ENCODE assay signal across 17 mouse cellular contexts in genomic region chr9:37133495-37133894, GRCm38 (mm10). TPM values are rescaled to one million over a fixed set of nuclear protein-coding genes. Genes with fewer than 3 reads are reported as not detected.
DNase-seq lines count a peak whose midpoint lies in the region; ATAC-seq and TF ChIP-seq lines count a peak whose summit lies in the region.
"Had no signal": no experiment of that assay in that cellular context is flagged by ENCODE, and none has a peak within 500 bp of the region (broad histone marks: within the 10 kb centered on the region; RNA-seq: fewer than 3 reads in every experiment).

No protein-coding gene starts in this region.

- WGBS in liver, postnatal 0 days (ENCODE audit: insufficient replicate concordance), result 66% methylated on average over 7 of the region's 7 CpGs
- WGBS in liver, embryonic 11.5 days, result 75% methylated on average over 7 of the region's 7 CpGs
- 88% methylated on average over 7 of the region's 7 CpGs for WGBS in midbrain, embryonic 11.5 days
- 87% methylated on average over 7 of the region's 7 CpGs for WGBS in midbrain, embryonic 15.5 days
- WGBS in midbrain, postnatal 0 days, result 90% methylated on average over 7 of the region's 7 CpGs

- no peaks in the 10 kb centered on the region for H3K36me3 ChIP-seq in liver, postnatal 0 days (replicated peaks; ENCODE audit: insufficient read depth, low read length)
- no peaks in the 10 kb centered on the region for H3K36me3 ChIP-seq in liver, embryonic 11.5 days (ENCODE audit: control insufficient read depth, insufficient read depth, low read length)
- H3K36me3 ChIP-seq in midbrain, embryonic 11.5 days (ENCODE audit: control insufficient read depth, insufficient read depth, low read length), result peaks cover 3% of the 10 kb centered on the region; the same call in 1 of the 2 replicates
- H3K36me3 ChIP-seq in midbrain, embryonic 15.5 days (replicated peaks), result no peaks in the 10 kb centered on the region
- H3K36me3 ChIP-seq in midbrain, postnatal 0 days (ENCODE audit: insufficient read depth, low read length), result no peaks in the 10 kb centered on the region
- H3K36me3 ChIP-seq: forebrain, embryonic 15.5 days; heart, embryonic 12.5 days had no signal

- no peaks in the 10 kb centered on the region for H3K4me1 ChIP-seq in liver, postnatal 0 days (ENCODE audit: insufficient read depth)
- no peaks in the 10 kb centered on the region for H3K4me1 ChIP-seq in liver, embryonic 11.5 days (replicated peaks; ENCODE audit: control insufficient read depth, insufficient read depth, low read length)
- no peaks in the 10 kb centered on the region for H3K4me1 ChIP-seq in midbrain, embryonic 11.5 days (ENCODE audit: control insufficient read depth, insufficient read depth, low read length)
- peaks cover 9% of the 10 kb centered on the region; the same call in 1 of the 2 replicates for H3K4me1 ChIP-seq in midbrain, embryonic 15.5 days
- H3K4me1 ChIP-seq in midbrain, postnatal 0 days (ENCODE audit: insufficient read depth, low read length), result no peaks in the 10 kb centered on the region; the same call in 1 of the 2 replicates

- peak; percentile 15; the same call in 1 of the 2 replicates for ATAC-seq in liver, postnatal 0 days
- no peak for ATAC-seq in liver, embryonic 11.5 days (replicated peaks; ENCODE audit: low FRiP score)
- 0 out of 2 replicates have a peak, but pooled peaks have one; percentile 30 for ATAC-seq in midbrain, embryonic 11.5 days (ENCODE audit: low FRiP score)
- ATAC-seq in midbrain, embryonic 15.5 days (replicated peaks), result no peak
- peak; percentile 74 for ATAC-seq in granulocyte monocyte progenitor cell, adult 5-6 weeks (replicated peaks; ENCODE audit: poor library complexity, severe bottlenecking)
- no peak for ATAC-seq in midbrain, postnatal 0 days (ENCODE audit: low FRiP score)
- ATAC-seq: forebrain, embryonic 15.5 days had no signal

- no peak for TF ChIP-seq EP300 in liver, postnatal 0 days (IDR thresholded peaks at IDR 0.05; ENCODE audit: low read depth)

- no peak for TF ChIP-seq CTCF in liver, postnatal 0 days (IDR thresholded peaks at IDR 0.05; ENCODE audit: low read depth)
- TF ChIP-seq CTCF in midbrain, postnatal 0 days (IDR thresholded peaks at IDR 0.05), result no peak

- H3K9ac ChIP-seq in liver, postnatal 0 days (replicated peaks), result no peak overlapping the region
- no peak overlapping the region for H3K9ac ChIP-seq in liver, embryonic 11.5 days (ENCODE audit: low read depth, low read length)
- H3K9ac ChIP-seq in midbrain, embryonic 11.5 days (ENCODE audit: low read length), result no peak overlapping the region
- H3K9ac ChIP-seq in midbrain, embryonic 15.5 days, result no peak overlapping the region
- H3K9ac ChIP-seq in midbrain, postnatal 0 days (replicated peaks; ENCODE audit: low read length, poor library complexity, severe bottlenecking), result no peak overlapping the region
- H3K9ac ChIP-seq: forebrain, embryonic 15.5 days; heart, embryonic 12.5 days; hindbrain, embryonic 14.5 days had no signal

- no peak overlapping the region for H3K4me3 ChIP-seq in liver, postnatal 0 days (ENCODE audit: low read depth, low read length)
- H3K4me3 ChIP-seq in liver, embryonic 11.5 days (ENCODE audit: low read depth, low read length), result no peak overlapping the region
- no peak overlapping the region for H3K4me3 ChIP-seq in midbrain, embryonic 11.5 days (ENCODE audit: low read depth, low read length)
- no peak overlapping the region for H3K4me3 ChIP-seq in midbrain, embryonic 15.5 days
- H3K4me3 ChIP-seq in midbrain, postnatal 0 days (ENCODE audit: low read depth, low read length), result no peak overlapping the region
- H3K4me3 ChIP-seq: forebrain, embryonic 15.5 days; heart, adult 2 months; heart, embryonic 12.5 days; hindbrain, embryonic 10.5 days had no signal

- H3K9me3 ChIP-seq in liver, postnatal 0 days (ENCODE audit: low read length), result no peaks in the 10 kb centered on the region
- H3K9me3 ChIP-seq in liver, embryonic 11.5 days (ENCODE audit: control insufficient read depth, low read length), result no peaks in the 10 kb centered on the region
- no peaks in the 10 kb centered on the region for H3K9me3 ChIP-seq in midbrain, embryonic 11.5 days (ENCODE audit: control insufficient read depth, low read length)
- H3K9me3 ChIP-seq in midbrain, embryonic 15.5 days, result no peaks in the 10 kb centered on the region
- no peaks in the 10 kb centered on the region for H3K9me3 ChIP-seq in midbrain, postnatal 0 days (ENCODE audit: low read length)
- H3K9me3 ChIP-seq: forebrain, embryonic 15.5 days had no signal

- no peak overlapping the region for H3K27ac ChIP-seq in liver, postnatal 0 days (ENCODE audit: low read depth)
- H3K27ac ChIP-seq in liver, embryonic 11.5 days (ENCODE audit: low read depth, low read length), result no peak overlapping the region
- H3K27ac ChIP-seq in midbrain, embryonic 11.5 days (ENCODE audit: low read depth, low read length), result no peak overlapping the region
- H3K27ac ChIP-seq in midbrain, embryonic 15.5 days, result no peak overlapping the region
- H3K27ac ChIP-seq in midbrain, postnatal 0 days (ENCODE audit: low read depth, low read length), result no peak overlapping the region
- H3K27ac ChIP-seq: forebrain, embryonic 15.5 days; heart, adult 2 months; hindbrain, embryonic 14.5 days had no signal

- no peaks in the 10 kb centered on the region for H3K27me3 ChIP-seq in liver, postnatal 0 days (ENCODE audit: insufficient read depth, low read length)
- no peaks in the 10 kb centered on the region for H3K27me3 ChIP-seq in liver, embryonic 11.5 days (replicated peaks; ENCODE audit: control insufficient read depth, insufficient read depth, low read length)
- no peaks in the 10 kb centered on the region for H3K27me3 ChIP-seq in midbrain, embryonic 11.5 days (ENCODE audit: control insufficient read depth, insufficient read depth, low read length)
- H3K27me3 ChIP-seq in midbrain, embryonic 15.5 days (replicated peaks), result no peaks in the 10 kb centered on the region
- H3K27me3 ChIP-seq in midbrain, postnatal 0 days (ENCODE audit: insufficient read depth, low read length), result no peaks in the 10 kb centered on the region
- H3K27me3 ChIP-seq: forebrain, embryonic 15.5 days; heart, embryonic 12.5 days had no signal

- H3K4me2 ChIP-seq in liver, postnatal 0 days (ENCODE audit: low read depth, low read length), result no peak overlapping the region
- H3K4me2 ChIP-seq in liver, embryonic 11.5 days, result no peak overlapping the region
- H3K4me2 ChIP-seq in midbrain, embryonic 11.5 days, result no peak overlapping the region
- no peak overlapping the region for H3K4me2 ChIP-seq in midbrain, embryonic 15.5 days
- H3K4me2 ChIP-seq in midbrain, postnatal 0 days (ENCODE audit: low read depth, low read length, poor library complexity, severe bottlenecking), result no peak overlapping the region
- H3K4me2 ChIP-seq: forebrain, embryonic 15.5 days; heart, embryonic 12.5 days; hindbrain, embryonic 14.5 days had no signal

- DNase-seq in liver, postnatal 0 days, result peak; percentile 36
- no peak for DNase-seq in liver, embryonic 11.5 days (ENCODE audit: low spot score)
- no peak for DNase-seq in midbrain, embryonic 11.5 days (ENCODE audit: low spot score, missing footprints)
- DNase-seq in cerebellum, adult 9-11 months, result no peak
- no peak for DNase-seq in midbrain, postnatal 0 days (ENCODE audit: low spot score)
- DNase-seq: adrenal gland, postnatal 10 days; cerebellum, adult 11 months; cerebellum, adult 8-10 months; cerebellum, postnatal 36 days; gastrocnemius, postnatal 36 days; heart, adult 2 months had no signal

RNA-seq across cellular contexts. Expression of gene Pknox2, which starts 13.7 kb away (rescaled TPM):
- polyA plus RNA-seq in liver, postnatal 0 days (2015; fragmentation: Nextera tagmentation; extraction: Ambion mirVana), result 0.18 and 0.27 TPM in 2 replicates
- 2.9 TPM in 2 replicates for polyA plus RNA-seq in liver, embryonic 11.5 days (2014; fragmentation: Nextera tagmentation; extraction: Ambion mirVana)
- polyA plus RNA-seq in midbrain, embryonic 11.5 days (2014; fragmentation: Nextera tagmentation; extraction: Ambion mirVana), result 20.2 and 20.3 TPM in 2 replicates
- 31.6 and 35.0 TPM in 2 replicates for polyA plus RNA-seq in midbrain, embryonic 15.5 days (2015; fragmentation: Nextera tagmentation; extraction: Ambion mirVana)
- not detected in 2 replicates for total RNA-seq in granulocyte monocyte progenitor cell, adult 5-6 weeks (2014; fragmentation: Nextera tagmentation)
- total RNA-seq in granulocyte monocyte progenitor cell, adult 5-6 weeks (2017), result not detected in 2 replicates
- total RNA-seq in midbrain, postnatal 0 days (2014; rRNA removed), result 25.6 and 26.6 TPM in 2 replicates
- polyA plus RNA-seq in midbrain, postnatal 0 days (2015; fragmentation: Nextera tagmentation; extraction: Ambion mirVana), result 23.5 and 23.6 TPM in 2 replicates

Comparison
In these comparisons a context has a peak if more than half of its experiments do, and no peak if none do; other contexts are left out.
1. ATAC-seq: peak in liver, postnatal 0 days (single experiment), midbrain, embryonic 11.5 days (single experiment) and granulocyte monocyte progenitor cell, adult 5-6 weeks (single experiment); none in liver, embryonic 11.5 days (single experiment), midbrain, embryonic 15.5 days (single experiment) and midbrain, postnatal 0 days (single experiment).